Mouse (Mus musculus): Measurements from ENCODE around the gene Megf8. TPM values are rescaled to one million over a fixed set of nuclear protein-coding genes. Genes with fewer than 3 reads are reported as not detected.

Megf8 gene
- polyA plus RNA-seq, 1 experiment from 2014 or later = 5.5 TPM

GRCm38 (mm10) chr7:25303003-25303684 is 13.8 kb upstream of the Megf8 start:
- Histone ChIP-seq H3K9ac (ENCODE audit: low read depth, low read length) (no peak overlapping the region), H3K27ac (ENCODE audit: low read depth, low read length) (no peak overlapping the region), H3K36me3 (ENCODE audit: control insufficient read depth, insufficient read depth, low read length) (no peaks in the 10 kb centered on the region), H3K4me3 (ENCODE audit: low read depth, low read length) (no peak overlapping the region), H3K27me3 (replicated peaks; ENCODE audit: control insufficient read depth, insufficient read depth, low read length) (peaks cover 44% of the 10 kb centered on the region), H3K9me3 (ENCODE audit: control insufficient read depth, low read length) (no peaks in the 10 kb centered on the region), H3K4me2 (no peak overlapping the region), H3K4me1 (replicated peaks; ENCODE audit: control insufficient read depth, insufficient read depth, low read length) (0 out of 2 replicates have a peak, but pooled peaks cover 5% of the 10 kb centered on the region)
- 54% methylated on average over 9 of the region's 9 CpGs for WGBS
- ATAC-seq (replicated peaks; ENCODE audit: low FRiP score) = no peak
- no peak for DNase-seq (ENCODE audit: low spot score)

- H3K27me3 ChIP-seq (replicated peaks; ENCODE audit: control insufficient read depth, insufficient read depth, low read length) = peaks cover 49% of the 10 kb centered on the region
- H3K4me2 ChIP-seq = no peak overlapping the region
- H3K4me1 ChIP-seq (replicated peaks; ENCODE audit: control insufficient read depth, insufficient read depth, low read length) = 0 out of 2 replicates have a peak, but pooled peaks cover 5% of the 10 kb centered on the region
- ATAC-seq (replicated peaks; ENCODE audit: low FRiP score) = no peak
- H3K9me3 ChIP-seq (ENCODE audit: control insufficient read depth, low read length) = no peaks in the 10 kb centered on the region
- no peak overlapping the region for H3K4me3 ChIP-seq (ENCODE audit: low read depth, low read length)
- no peak overlapping the region for H3K27ac ChIP-seq (ENCODE audit: low read depth, low read length)
- H3K36me3 ChIP-seq (ENCODE audit: control insufficient read depth, insufficient read depth, low read length) = no peaks in the 10 kb centered on the region
- 64% methylated on average over 3 of the region's 3 CpGs for WGBS
- no peak for DNase-seq (ENCODE audit: low spot score)
- no peak overlapping the region for H3K9ac ChIP-seq (ENCODE audit: low read depth, low read length)
Measured at GRCm38 (mm10) chr7:25303685-25304006, 13.3 kb upstream of the Megf8 start.

GRCm38 (mm10) chr7:25305481-25305880 is 11.5 kb upstream of the Megf8 start:
- H3K4me2 ChIP-seq = peak overlapping the region; percentile 88
- ATAC-seq (replicated peaks; ENCODE audit: low FRiP score) (no peak), DNase-seq (ENCODE audit: low spot score) (no peak)
- no peak overlapping the region for H3K9ac ChIP-seq (ENCODE audit: low read depth, low read length)
- no peaks in the 10 kb centered on the region for H3K36me3 ChIP-seq (ENCODE audit: control insufficient read depth, insufficient read depth, low read length)
- H3K27ac ChIP-seq (ENCODE audit: low read depth, low read length) = no peak overlapping the region
- 0 out of 2 replicates have a peak, but pooled peaks cover 5% of the 10 kb centered on the region for H3K4me1 ChIP-seq (replicated peaks; ENCODE audit: control insufficient read depth, insufficient read depth, low read length)
- H3K27me3 ChIP-seq (replicated peaks; ENCODE audit: control insufficient read depth, insufficient read depth, low read length) = peaks cover 59% of the 10 kb centered on the region
- WGBS = 7% methylated on average over 2 of the region's 2 CpGs
- H3K4me3 ChIP-seq (ENCODE audit: low read depth, low read length) = peak overlapping the region; percentile 59
- no peaks in the 10 kb centered on the region for H3K9me3 ChIP-seq (ENCODE audit: control insufficient read depth, low read length)

GRCm38 (mm10) chr7:25305956-25306613 is 10.9 kb upstream of the Megf8 start, which contains the start of gene Tmem145:
TSS of gene Tmem145 (plus strand) at chr7:25306106.
- WGBS = under 1% methylated on average over 38 of the region's 47 CpGs
- peak; percentile 68 for ATAC-seq (replicated peaks; ENCODE audit: low FRiP score)
- Histone ChIP-seq H3K9me3 (ENCODE audit: control insufficient read depth, low read length) (no peaks in the 10 kb centered on the region), H3K27me3 (replicated peaks; ENCODE audit: control insufficient read depth, insufficient read depth, low read length) (peaks cover 61% of the 10 kb centered on the region), H3K4me1 (replicated peaks; ENCODE audit: control insufficient read depth, insufficient read depth, low read length) (0 out of 2 replicates have a peak, but pooled peaks cover 5% of the 10 kb centered on the region), H3K9ac (ENCODE audit: low read depth, low read length) (no peak within 1 kb of the TSS), H3K36me3 (ENCODE audit: control insufficient read depth, insufficient read depth, low read length) (no peaks in the 10 kb centered on the region), H3K27ac (ENCODE audit: low read depth, low read length) (no peak within 1 kb of the TSS), H3K4me3 (ENCODE audit: low read depth, low read length) (peak within 1 kb of the TSS; percentile 59), H3K4me2 (peak within 1 kb of the TSS; percentile 88)
- DNase-seq (ENCODE audit: low spot score) = peak; percentile 72

GRCm38 (mm10) chr7:25306614-25306996 is 10.4 kb upstream of the Megf8 start:
- Histone ChIP-seq H3K27ac (ENCODE audit: low read depth, low read length) (no peak overlapping the region), H3K4me3 (ENCODE audit: low read depth, low read length) (no peak overlapping the region), H3K9ac (ENCODE audit: low read depth, low read length) (no peak overlapping the region), H3K4me2 (no peak overlapping the region), H3K27me3 (replicated peaks; ENCODE audit: control insufficient read depth, insufficient read depth, low read length) (peaks cover 65% of the 10 kb centered on the region), H3K9me3 (ENCODE audit: control insufficient read depth, low read length) (no peaks in the 10 kb centered on the region), H3K36me3 (ENCODE audit: control insufficient read depth, insufficient read depth, low read length) (no peaks in the 10 kb centered on the region), H3K4me1 (replicated peaks; ENCODE audit: control insufficient read depth, insufficient read depth, low read length) (0 out of 2 replicates have a peak, but pooled peaks cover 5% of the 10 kb centered on the region)
- 41% methylated on average over 2 of the region's 2 CpGs for WGBS
- ATAC-seq (replicated peaks; ENCODE audit: low FRiP score) = no peak
- DNase-seq (ENCODE audit: low spot score) = no peak

- 60% methylated on average over 17 of the region's 17 CpGs for WGBS
- no peaks in the 10 kb centered on the region for H3K36me3 ChIP-seq (ENCODE audit: control insufficient read depth, insufficient read depth, low read length)
- no peaks in the 10 kb centered on the region for H3K9me3 ChIP-seq (ENCODE audit: control insufficient read depth, low read length)
- no peak overlapping the region for H3K4me2 ChIP-seq
- ATAC-seq (replicated peaks; ENCODE audit: low FRiP score) (no peak), DNase-seq (ENCODE audit: low spot score) (no peak)
- H3K4me3 ChIP-seq (ENCODE audit: low read depth, low read length) = no peak overlapping the region
- H3K9ac ChIP-seq (ENCODE audit: low read depth, low read length) = no peak overlapping the region
- no peak overlapping the region for H3K27ac ChIP-seq (ENCODE audit: low read depth, low read length)
- H3K27me3 ChIP-seq (replicated peaks; ENCODE audit: control insufficient read depth, insufficient read depth, low read length) = peaks cover 73% of the 10 kb centered on the region
- H3K4me1 ChIP-seq (replicated peaks; ENCODE audit: control insufficient read depth, insufficient read depth, low read length) = 0 out of 2 replicates have a peak, but pooled peaks cover 5% of the 10 kb centered on the region
Measured at GRCm38 (mm10) chr7:25308702-25309318, 8.2 kb upstream of the Megf8 start.

- Histone ChIP-seq H3K27ac (ENCODE audit: low read depth, low read length) (no peak overlapping the region), H3K4me3 (ENCODE audit: low read depth, low read length) (no peak overlapping the region), H3K4me1 (replicated peaks; ENCODE audit: control insufficient read depth, insufficient read depth, low read length) (0 out of 2 replicates have a peak, but pooled peaks cover 5% of the 10 kb centered on the region), H3K9me3 (ENCODE audit: control insufficient read depth, low read length) (no peaks in the 10 kb centered on the region), H3K4me2 (no peak overlapping the region), H3K9ac (ENCODE audit: low read depth, low read length) (no peak overlapping the region), H3K36me3 (ENCODE audit: control insufficient read depth, insufficient read depth, low read length) (no peaks in the 10 kb centered on the region), H3K27me3 (replicated peaks; ENCODE audit: control insufficient read depth, insufficient read depth, low read length) (peaks cover 78% of the 10 kb centered on the region)
- ATAC-seq (replicated peaks; ENCODE audit: low FRiP score) (no peak), DNase-seq (ENCODE audit: low spot score) (no peak)
- WGBS = 81% methylated on average over 9 of the region's 9 CpGs
Measured at GRCm38 (mm10) chr7:25309425-25309824, 7.5 kb upstream of the Megf8 start.

- no peak overlapping the region for H3K27ac ChIP-seq (ENCODE audit: low read depth, low read length)
- H3K4me1 ChIP-seq (replicated peaks; ENCODE audit: control insufficient read depth, insufficient read depth, low read length) = peaks cover 14% of the 10 kb centered on the region
- DNase-seq (ENCODE audit: low spot score) = no peak
- 78% methylated on average over 11 of the region's 11 CpGs for WGBS
- no peak for ATAC-seq (replicated peaks; ENCODE audit: low FRiP score)
- no peak overlapping the region for H3K9ac ChIP-seq (ENCODE audit: low read depth, low read length)
- H3K27me3 ChIP-seq (replicated peaks; ENCODE audit: control insufficient read depth, insufficient read depth, low read length) = peaks cover 84% of the 10 kb centered on the region
- H3K9me3 ChIP-seq (ENCODE audit: control insufficient read depth, low read length) = no peaks in the 10 kb centered on the region
- no peak overlapping the region for H3K4me2 ChIP-seq
- no peaks in the 10 kb centered on the region for H3K36me3 ChIP-seq (ENCODE audit: control insufficient read depth, insufficient read depth, low read length)
- no peak overlapping the region for H3K4me3 ChIP-seq (ENCODE audit: low read depth, low read length)
Measured at GRCm38 (mm10) chr7:25311193-25311592, 5.8 kb upstream of the Megf8 start.
